Comparison of ENCODE assay signal across 16 mouse cellular contexts in the genomic region with DNA sequence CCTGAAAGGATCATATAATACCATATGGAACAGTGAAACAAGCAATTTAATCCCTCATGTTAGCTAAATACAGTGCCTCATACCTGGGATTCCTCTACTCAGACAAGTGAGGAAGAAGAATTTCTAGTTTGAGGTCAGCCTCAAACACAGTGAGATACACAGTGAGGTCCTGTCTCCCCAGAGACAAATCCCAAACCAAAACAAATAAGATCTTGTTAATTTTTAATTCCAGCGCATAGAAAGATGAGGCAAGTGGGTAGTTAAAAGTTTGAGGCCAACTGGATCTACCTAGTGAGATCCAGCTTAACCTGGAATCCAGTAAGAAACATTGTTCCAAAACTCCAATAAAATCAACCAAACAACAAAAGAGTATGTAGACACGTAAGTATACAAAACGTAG.
"Had no signal": no experiment of that assay in that cellular context is flagged by ENCODE, and none has a peak within 500 bp of the region (broad histone marks: within the 10 kb centered on the region; RNA-seq: fewer than 3 reads in every experiment).

No protein-coding gene starts in this region.

- H3K36me3 ChIP-seq: neural tube, embryonic 13.5 days; neural tube, embryonic 15.5 days; stomach, embryonic 15.5 days had no signal

- H3K4me1 ChIP-seq: neural tube, embryonic 13.5 days; neural tube, embryonic 15.5 days; stomach, embryonic 15.5 days had no signal

- H3K9me3 ChIP-seq: neural tube, embryonic 13.5 days; neural tube, embryonic 15.5 days; stomach, embryonic 15.5 days had no signal

- DNase-seq: retina, postnatal 1 day; right cerebral cortex, adult 18-20 months; right cerebral cortex, postnatal 14 days; right cerebral cortex, postnatal 25 days; right cerebral cortex, postnatal 4 days; spleen, adult 18-20 months; thymus, adult 18-20 months; thymus, adult 2 months; thymus, postnatal 14 days; thymus, postnatal 25 days; thymus, postnatal 36 days; thymus, postnatal 4 days had no signal

- H3K9ac ChIP-seq: neural tube, embryonic 13.5 days; neural tube, embryonic 15.5 days; stomach, embryonic 15.5 days had no signal

- H3K27me3 ChIP-seq: neural tube, embryonic 13.5 days; neural tube, embryonic 15.5 days; stomach, embryonic 15.5 days had no signal

- H3K4me3 ChIP-seq: neural tube, embryonic 13.5 days; neural tube, embryonic 15.5 days; stomach, embryonic 15.5 days had no signal

- H3K27ac ChIP-seq: neural tube, embryonic 13.5 days; neural tube, embryonic 15.5 days; stomach, embryonic 15.5 days; stomach, postnatal 0 days had no signal

- H3K4me2 ChIP-seq: neural tube, embryonic 13.5 days; neural tube, embryonic 15.5 days; stomach, embryonic 15.5 days had no signal
